Mouse (Mus musculus) testis, adult 2 months (tissue): ENCODE measurements around the gene 1700029I15Rik. TPM values are rescaled to one million over a fixed set of nuclear protein-coding genes. Genes with fewer than 3 reads are reported as not detected.

Experiments
- H3K27ac ChIP-seq: fragments of 200-500 bp; 2 replicates; pipeline ENCODE4 v1.5.1; 2012; ENCODE audit warnings: low read depth, low read length; ENCODE audit not compliant: control insufficient read depth, insufficient read depth
- H3K27me3 ChIP-seq: fragments of 200-500 bp; 2 replicates; pipeline ENCODE4 v1.6.1; 2012; ENCODE audit warnings: mild to moderate bottlenecking, low read length, moderate library complexity; ENCODE audit not compliant: control insufficient read depth, insufficient read depth
- H3K36me3 ChIP-seq: fragments of 200-500 bp; 2 replicates; pipeline ENCODE4 v1.6.1; 2012; ENCODE audit warnings: mild to moderate bottlenecking, low read length; ENCODE audit not compliant: control insufficient read depth, insufficient read depth
- H3K4me1 ChIP-seq: fragments of 200-500 bp; 2 replicates; pipeline ENCODE4 v1.6.1; 2012; ENCODE audit warnings: low read length; ENCODE audit not compliant: control insufficient read depth, insufficient read depth
- H3K4me3 ChIP-seq: fragments of 200-500 bp; 2 replicates; pipeline ENCODE4 v1.5.1; 2012; ENCODE audit warnings: low read depth, mild to moderate bottlenecking, low read length, moderate library complexity, mixed read lengths; ENCODE audit not compliant: control insufficient read depth
- CTCF ChIP-seq: fragments of 200-500 bp; IDR thresholded peaks from 2 replicates; pipeline ENCODE4 v1.5.1; 2012; ENCODE audit warnings: low read depth, mild to moderate bottlenecking, inconsistent platforms, low read length, moderate library complexity; ENCODE audit not compliant: control insufficient read depth, insufficient read depth, insufficient replicate concordance
- POLR2A ChIP-seq: fragments of 200-500 bp; IDR thresholded peaks from 2 replicates; pipeline ENCODE4 v1.6.1; 2012; ENCODE audit warnings: low read depth, mild to moderate bottlenecking, inconsistent platforms, low read length, moderate library complexity; ENCODE audit not compliant: control insufficient read depth
- polyA plus RNA-seq: library from polyadenylated mRNA; depleted of rRNA; stranded (reverse); fragments of >200 nt; gene quantifications from 2 replicates; pipeline ENCODE4 v1.2.3, GENCODE M21; 2012

Gene 1700029I15Rik
- polyA plus RNA-seq, 1 experiment: 772 TPM

- H3K36me3 ChIP-seq: peaks cover 2% of the 10 kb centered on the region
These were observed 23.0 kb upstream of the 1700029I15Rik start for GRCm38 (mm10) chr2:92359301-92359700.

GRCm38 (mm10) chr2:92360186-92360823, 22.0 kb upstream of the 1700029I15Rik start:
- Histone ChIP-seq H3K27ac (no peak overlapping the region), H3K4me3 (no peak overlapping the region), H3K36me3 (peaks cover 2% of the 10 kb centered on the region), H3K27me3 (no peaks in the 10 kb centered on the region), H3K4me1 (no peaks in the 10 kb centered on the region)
- no peak for TF ChIP-seq CTCF
- TF ChIP-seq POLR2A: no peak

More at GRCm38 (mm10) chr2:92359301-92359700, 23.0 kb upstream of the 1700029I15Rik start:
- Histone ChIP-seq H3K27ac (no peak overlapping the region), H3K4me3 (no peak overlapping the region), H3K27me3 (no peaks in the 10 kb centered on the region), H3K4me1 (no peaks in the 10 kb centered on the region)
- TF ChIP-seq POLR2A (no peak), CTCF (no peak)

GRCm38 (mm10) chr2:92360893-92361292, 21.4 kb upstream of the 1700029I15Rik start:
- peaks cover 2% of the 10 kb centered on the region for H3K36me3 ChIP-seq
- H3K4me1 ChIP-seq: no peaks in the 10 kb centered on the region
- H3K27ac ChIP-seq: no peak overlapping the region
- TF ChIP-seq CTCF: no peak
- TF ChIP-seq POLR2A: no peak
- no peaks in the 10 kb centered on the region for H3K27me3 ChIP-seq
- no peak overlapping the region for H3K4me3 ChIP-seq

GRCm38 (mm10) chr2:92361795-92362194, 20.5 kb upstream of the 1700029I15Rik start:
- no peaks in the 10 kb centered on the region for H3K27me3 ChIP-seq
- H3K27ac ChIP-seq: no peak overlapping the region
- TF ChIP-seq POLR2A (no peak), CTCF (no peak)
- H3K4me3 ChIP-seq: no peak overlapping the region
- H3K4me1 ChIP-seq: 0 out of 2 replicates have a peak, but pooled peaks cover under 1% of the 10 kb centered on the region
- H3K36me3 ChIP-seq: peaks cover 2% of the 10 kb centered on the region

GRCm38 (mm10) chr2:92362571-92363228, 19.6 kb upstream of the 1700029I15Rik start:
- peaks cover 2% of the 10 kb centered on the region for H3K36me3 ChIP-seq
- no peak overlapping the region for H3K4me3 ChIP-seq
- H3K4me1 ChIP-seq: peaks cover 4% of the 10 kb centered on the region
- H3K27ac ChIP-seq: no peak overlapping the region
- no peaks in the 10 kb centered on the region for H3K27me3 ChIP-seq
- TF ChIP-seq POLR2A: no peak
- no peak for TF ChIP-seq CTCF

GRCm38 (mm10) chr2:92364086-92364485, 18.3 kb upstream of the 1700029I15Rik start:
- H3K27me3 ChIP-seq: no peaks in the 10 kb centered on the region
- peaks cover 1% of the 10 kb centered on the region; the same call in 1 of the 2 replicates for H3K36me3 ChIP-seq
- no peak overlapping the region for H3K4me3 ChIP-seq
- H3K4me1 ChIP-seq: peaks cover 4% of the 10 kb centered on the region
- TF ChIP-seq CTCF (no peak), POLR2A (no peak)
- H3K27ac ChIP-seq: no peak overlapping the region

- no peak for TF ChIP-seq CTCF
- TF ChIP-seq POLR2A: no peak
- no peaks in the 10 kb centered on the region for H3K36me3 ChIP-seq
- H3K27me3 ChIP-seq: no peaks in the 10 kb centered on the region
- H3K27ac ChIP-seq: no peak overlapping the region
- no peak overlapping the region for H3K4me3 ChIP-seq
- H3K4me1 ChIP-seq: peaks cover 8% of the 10 kb centered on the region
These were observed 16.8 kb upstream of the 1700029I15Rik start for GRCm38 (mm10) chr2:92365568-92365967.
